Mouse (Mus musculus) midbrain, postnatal 0 days (tissue): Measurements from ENCODE around the gene Gm49380. TPM values are rescaled to one million over a fixed set of nuclear protein-coding genes. Genes with fewer than 3 reads are reported as not detected.

Source experiments
- ATAC-seq: fragments of 200-750 bp; cut with Nextera tagmentation; 2 replicates; pipeline ENCODE4 v1.8.0; 2017; ENCODE audit warnings: moderate number of reproducible peaks, mild to moderate bottlenecking, moderate TSS enrichment, moderate library complexity; ENCODE audit not compliant: low FRiP score
- DNase-seq: peaks from one replicate; pipeline ENCODE4 v3.0.0-alpha.2; 2015; ENCODE audit warnings: low spot score
- H3K27ac ChIP-seq: fragments of 300-500 bp; sonication (generic); 2 replicates; pipeline ENCODE4 v1.5.1; 2014; ENCODE audit warnings: low read depth, mild to moderate bottlenecking, low read length, mixed read lengths
- H3K27me3 ChIP-seq: fragments of 300-500 bp; sonication (generic); 2 replicates; pipeline ENCODE4 v1.6.1; 2014; ENCODE audit warnings: low read length, control low read depth, mixed read lengths; ENCODE audit not compliant: insufficient read depth
- H3K36me3 ChIP-seq: fragments of 300-500 bp; sonication (generic); 2 replicates; pipeline ENCODE4 v1.6.1; 2014; ENCODE audit warnings: low read length, control low read depth, mixed read lengths; ENCODE audit not compliant: insufficient read depth
- H3K4me1 ChIP-seq: fragments of 300-500 bp; sonication (generic); 2 replicates; pipeline ENCODE4 v1.6.1; 2014; ENCODE audit warnings: mild to moderate bottlenecking, control low read depth, antibody characterized with exemption, low read length, mixed read lengths; ENCODE audit not compliant: insufficient read depth
- H3K4me2 ChIP-seq: fragments of 300-500 bp; sonication (generic); 2 replicates; pipeline ENCODE4 v1.6.1; 2014; ENCODE audit warnings: low read depth, mild to moderate bottlenecking, low read length, mixed read lengths; ENCODE audit not compliant: poor library complexity, severe bottlenecking
- H3K4me3 ChIP-seq: fragments of 300-500 bp; sonication (generic); 2 replicates; pipeline ENCODE4 v1.5.1; 2014; ENCODE audit warnings: low read depth, mild to moderate bottlenecking, low read length, moderate library complexity
- H3K9ac ChIP-seq: fragments of 300-500 bp; sonication (generic); replicated peaks from 2 replicates; pipeline ENCODE4 v1.6.1; 2014; ENCODE audit warnings: mild to moderate bottlenecking, low read length, moderate library complexity, mixed read lengths; ENCODE audit not compliant: poor library complexity, severe bottlenecking
- H3K9me3 ChIP-seq: fragments of 300-500 bp; sonication (generic); 2 replicates; pipeline ENCODE4 v1.6.1; 2016; ENCODE audit warnings: low read length, control low read depth
- CTCF ChIP-seq: IDR thresholded peaks from 2 replicates; pipeline ENCODE4 v1.5.1; 2016; ENCODE audit warnings: antibody characterized with exemption, mild to moderate bottlenecking
- WGBS: fragments of 180-500 bp; shearing (Covaris S2); extraction: QIAGEN DNeasy Blood & Tissue Kit; methylation state at CpG from one replicate; pipeline ENCODE4 v1.1.7; 2014; 5-methylcytosine and 5-hydroxymethylcytosine counted together
- polyA plus RNA-seq: library from polyadenylated mRNA; unstranded; fragments of >200 nt; fragmentation: Nextera tagmentation; extraction: Ambion mirVana; gene quantifications from 2 replicates; pipeline ENCODE4 v1.2.1, GENCODE M21; 2015
- total RNA-seq: library from RNA; depleted of rRNA; stranded (reverse); fragments of >200 nt; gene quantifications from 2 replicates; pipeline ENCODE4 v1.2.3, GENCODE M21; 2014

Gm49380 gene
- total and polyA plus RNA-seq, 2 experiments from 2014 or later: 0.07 TPM; not detected in 1

- DNase-seq (no peak), ATAC-seq (no peak)
- no peak for TF ChIP-seq CTCF
- H3K9ac ChIP-seq: no peak overlapping the region
- peaks cover 14% of the 10 kb centered on the region for H3K27me3 ChIP-seq
- H3K27ac ChIP-seq: no peak overlapping the region
- H3K4me2 ChIP-seq: no peak overlapping the region
- no peaks in the 10 kb centered on the region for H3K36me3 ChIP-seq
- WGBS: 77% methylated on average over 5 of the region's 5 CpGs
- no peaks in the 10 kb centered on the region for H3K9me3 ChIP-seq
- H3K4me1 ChIP-seq: peaks cover 19% of the 10 kb centered on the region; the same call in 1 of the 2 replicates
- no peak overlapping the region for H3K4me3 ChIP-seq
These were observed 32.3 kb downstream of the Gm49380 start for GRCm38 (mm10) chr9:44080953-44081352.

GRCm38 (mm10) chr9:44079997-44080780, 33.1 kb downstream of the Gm49380 start:
- H3K36me3 ChIP-seq: no peaks in the 10 kb centered on the region
- no peak overlapping the region for H3K9ac ChIP-seq
- H3K9me3 ChIP-seq: no peaks in the 10 kb centered on the region
- peaks cover 7% of the 10 kb centered on the region for H3K27me3 ChIP-seq
- no peak for TF ChIP-seq CTCF
- ATAC-seq: no peak
- 82% methylated on average over 10 of the region's 10 CpGs for WGBS
- H3K27ac ChIP-seq: no peak overlapping the region
- H3K4me2 ChIP-seq: no peak overlapping the region
- peaks cover 17% of the 10 kb centered on the region; the same call in 1 of the 2 replicates for H3K4me1 ChIP-seq
- no peak overlapping the region for H3K4me3 ChIP-seq
- no peak for DNase-seq

- Histone ChIP-seq H3K9ac (no peak overlapping the region), H3K4me3 (no peak overlapping the region), H3K4me1 (peaks cover 7% of the 10 kb centered on the region; the same call in 1 of the 2 replicates), H3K9me3 (no peaks in the 10 kb centered on the region), H3K4me2 (no peak overlapping the region), H3K27me3 (peaks cover 5% of the 10 kb centered on the region), H3K36me3 (no peaks in the 10 kb centered on the region), H3K27ac (no peak overlapping the region)
- peak; percentile 38; the same call in 1 of the 2 replicates for ATAC-seq
- peak; percentile 89 for DNase-seq
- TF ChIP-seq CTCF: no peak
- 28% methylated on average over 12 of the region's 16 CpGs for WGBS
These were observed 34.1 kb downstream of the Gm49380 start for GRCm38 (mm10) chr9:44078955-44079756.

- no peak for TF ChIP-seq CTCF
- H3K9me3 ChIP-seq: no peaks in the 10 kb centered on the region
- no peaks in the 10 kb centered on the region for H3K4me1 ChIP-seq
- no peaks in the 10 kb centered on the region for H3K36me3 ChIP-seq
- H3K4me3 ChIP-seq: no peak overlapping the region
- no peak overlapping the region for H3K27ac ChIP-seq
- DNase-seq (no peak), ATAC-seq (no peak)
- no peak overlapping the region for H3K9ac ChIP-seq
- no peak overlapping the region for H3K4me2 ChIP-seq
- 83% methylated on average over 10 of the region's 10 CpGs for WGBS
- H3K27me3 ChIP-seq: no peaks in the 10 kb centered on the region; the same call in none of the 2 replicates
These were observed 35.0 kb downstream of the Gm49380 start for GRCm38 (mm10) chr9:44078136-44078797.

- 82% methylated on average over 11 of the region's 11 CpGs for WGBS
- H3K4me3 ChIP-seq: no peak overlapping the region
- no peak overlapping the region for H3K4me2 ChIP-seq
- H3K36me3 ChIP-seq: no peaks in the 10 kb centered on the region
- H3K27me3 ChIP-seq: no peaks in the 10 kb centered on the region
- H3K9me3 ChIP-seq: no peaks in the 10 kb centered on the region
- H3K27ac ChIP-seq: no peak overlapping the region
- no peaks in the 10 kb centered on the region for H3K4me1 ChIP-seq
- DNase-seq: no peak
- no peak for TF ChIP-seq CTCF
- H3K9ac ChIP-seq: no peak overlapping the region
- ATAC-seq: no peak
These were observed 35.9 kb downstream of the Gm49380 start for GRCm38 (mm10) chr9:44077266-44077910.
